Mouse (Mus musculus) forebrain, postnatal 0 days (tissue): ENCODE measurements around the gene Krt24. TPM values are rescaled to one million over a fixed set of nuclear protein-coding genes. Genes with fewer than 3 reads are reported as not detected.
A peak's percentile ranks its signal among the peaks of the same experiment; 100 is the strongest.

Experiments
- ATAC-seq: fragments of 200-750 bp; cut with Nextera tagmentation; 2 replicates; pipeline ENCODE4 v1.8.0; 2017; ENCODE audit warnings: mild to moderate bottlenecking, moderate library complexity
- DNase-seq: peaks from one replicate; pipeline ENCODE4 v3.0.0-alpha.2; 2015
- H3K27ac ChIP-seq: fragments of 300-500 bp; sonication (generic); 2 replicates; pipeline ENCODE4 v1.5.1; 2014; ENCODE audit warnings: low read depth, mild to moderate bottlenecking, antibody characterized with exemption, low read length, moderate library complexity, mixed read lengths
- H3K27me3 ChIP-seq: fragments of 300-500 bp; sonication (generic); 2 replicates; pipeline ENCODE4 v1.6.1; 2014; ENCODE audit warnings: mild to moderate bottlenecking, low read length, mixed read lengths; ENCODE audit not compliant: insufficient read depth
- H3K36me3 ChIP-seq: fragments of 300-500 bp; sonication (generic); 2 replicates; pipeline ENCODE4 v1.6.1; 2014; ENCODE audit warnings: mild to moderate bottlenecking, moderate library complexity; ENCODE audit not compliant: insufficient read depth
- H3K4me1 ChIP-seq: fragments of 300-500 bp; sonication (generic); 2 replicates; pipeline ENCODE4 v1.6.1; 2014; ENCODE audit warnings: antibody characterized with exemption; ENCODE audit not compliant: insufficient read depth
- H3K4me2 ChIP-seq: fragments of 300-500 bp; sonication (generic); 2 replicates; pipeline ENCODE4 v1.6.1; 2014; ENCODE audit warnings: low read depth, mild to moderate bottlenecking, moderate library complexity
- H3K4me3 ChIP-seq: fragments of 300-500 bp; sonication (generic); 2 replicates; pipeline ENCODE4 v1.5.1; 2014; ENCODE audit warnings: low read depth, low read length, mixed read lengths
- H3K9ac ChIP-seq: fragments of 300-500 bp; sonication (generic); 2 replicates; pipeline ENCODE4 v1.6.1; 2014; ENCODE audit warnings: mild to moderate bottlenecking
- H3K9me3 ChIP-seq: fragments of 300-500 bp; sonication (generic); 2 replicates; pipeline ENCODE4 v1.6.1; 2016; ENCODE audit warnings: low read length
- CTCF ChIP-seq: sonication (generic); IDR thresholded peaks from 2 replicates; pipeline ENCODE4 v1.5.1; 2016; ENCODE audit warnings: antibody characterized with exemption, control low read depth, low read depth
- WGBS: fragments of 180-500 bp; shearing (Covaris S2); extraction: QIAGEN DNeasy Blood & Tissue Kit; methylation state at CpG from one replicate; pipeline ENCODE4 v1.1.7; 2014; 5-methylcytosine and 5-hydroxymethylcytosine counted together
- polyA plus RNA-seq: library from polyadenylated mRNA; unstranded; fragments of >200 nt; fragmentation: Nextera tagmentation; extraction: Ambion mirVana; gene quantifications from 2 replicates; pipeline ENCODE4 v1.2.1, GENCODE M21; 2015
- total RNA-seq: library from RNA; depleted of rRNA; stranded (reverse); fragments of >200 nt; gene quantifications from 2 replicates; pipeline ENCODE4 v1.2.3, GENCODE M21; 2014; rRNA removed

Krt24 gene
- total and polyA plus RNA-seq, 2 experiments from 2014 or later = 0.08 TPM; not detected in 1

- WGBS = 6% methylated on average over 17 of the region's 17 CpGs
- H3K4me2 ChIP-seq = peak within 1 kb of the TSS; percentile 54
- ATAC-seq (peak; percentile 40; the same call in 1 of the 2 replicates), DNase-seq (peak; percentile 43)
- H3K9ac ChIP-seq = peak within 1 kb of the TSS; percentile 53
- peak within 1 kb of the TSS; percentile 57 for H3K27ac ChIP-seq
- H3K36me3 ChIP-seq = no peaks in the 10 kb centered on the region
- H3K9me3 ChIP-seq = no peaks in the 10 kb centered on the region
- H3K4me1 ChIP-seq = no peaks in the 10 kb centered on the region
- no peak for TF ChIP-seq CTCF
- H3K4me3 ChIP-seq = peak within 1 kb of the TSS; percentile 39
- no peaks in the 10 kb centered on the region for H3K27me3 ChIP-seq
These were observed 41.2 kb downstream of the Krt24 start, which contains the start of gene Krt222 for GRCm38 (mm10) chr11:99243820-99244374. Gene Krt222 (minus strand): TSS chr11:99244085.

- H3K4me2 ChIP-seq = peak overlapping the region; percentile 54
- WGBS = 53% methylated on average over 3 of the region's 3 CpGs
- H3K9ac ChIP-seq = peak overlapping the region; percentile 53
- ATAC-seq (no peak), DNase-seq (no peak)
- no peaks in the 10 kb centered on the region for H3K36me3 ChIP-seq
- H3K9me3 ChIP-seq = no peaks in the 10 kb centered on the region
- no peak for TF ChIP-seq CTCF
- H3K4me1 ChIP-seq = no peaks in the 10 kb centered on the region
- H3K27ac ChIP-seq = peak overlapping the region; percentile 57
- no peaks in the 10 kb centered on the region for H3K27me3 ChIP-seq
- H3K4me3 ChIP-seq = peak overlapping the region; percentile 39
These were observed 41.8 kb downstream of the Krt24 start for GRCm38 (mm10) chr11:99243200-99243819.

GRCm38 (mm10) chr11:99242056-99242455 lies 43.0 kb downstream of the Krt24 start:
- ATAC-seq (no peak), DNase-seq (no peak)
- H3K27me3 ChIP-seq = no peaks in the 10 kb centered on the region
- H3K36me3 ChIP-seq = no peaks in the 10 kb centered on the region
- no peak for TF ChIP-seq CTCF
- no peak overlapping the region for H3K4me2 ChIP-seq
- no peaks in the 10 kb centered on the region for H3K4me1 ChIP-seq
- 79% methylated on average over 5 of the region's 5 CpGs for WGBS
- H3K9ac ChIP-seq = no peak overlapping the region
- H3K27ac ChIP-seq = no peak overlapping the region
- H3K9me3 ChIP-seq = no peaks in the 10 kb centered on the region
- H3K4me3 ChIP-seq = no peak overlapping the region

- Histone ChIP-seq H3K27ac (no peak overlapping the region), H3K4me1 (no peaks in the 10 kb centered on the region), H3K9ac (no peak overlapping the region), H3K9me3 (no peaks in the 10 kb centered on the region), H3K4me3 (no peak overlapping the region), H3K27me3 (no peaks in the 10 kb centered on the region), H3K36me3 (no peaks in the 10 kb centered on the region), H3K4me2 (no peak overlapping the region)
- TF ChIP-seq CTCF = no peak
- WGBS = 74% methylated on average over 14 of the region's 14 CpGs
- ATAC-seq = no peak
- no peak for DNase-seq
These were observed 46.6 kb downstream of the Krt24 start for GRCm38 (mm10) chr11:99238468-99238867.

- no peaks in the 10 kb centered on the region for H3K9me3 ChIP-seq
- peaks cover 11% of the 10 kb centered on the region for H3K36me3 ChIP-seq
- H3K27me3 ChIP-seq = no peaks in the 10 kb centered on the region
- H3K27ac ChIP-seq = peak overlapping the region; percentile 99
- H3K4me1 ChIP-seq = peaks cover 6% of the 10 kb centered on the region; the same call in 1 of the 2 replicates
- no peak for TF ChIP-seq CTCF
- no peak for DNase-seq
- peak overlapping the region; percentile 76 for H3K4me2 ChIP-seq
- peak overlapping the region; percentile 100 for H3K9ac ChIP-seq
- peak overlapping the region; percentile 67 for H3K4me3 ChIP-seq
- no peak for ATAC-seq
- WGBS = 18% methylated on average over 15 of the region's 15 CpGs
These were observed 53.8 kb downstream of the Krt24 start for GRCm38 (mm10) chr11:99231049-99231816.

GRCm38 (mm10) chr11:99230261-99231048 lies 54.6 kb downstream of the Krt24 start, which contains the start of gene Smarce1:
Gene Smarce1 (minus strand): TSS chr11:99231017.
- ATAC-seq = peak; percentile 93
- H3K36me3 ChIP-seq = peaks cover 13% of the 10 kb centered on the region
- peak within 1 kb of the TSS; percentile 76 for H3K4me2 ChIP-seq
- peaks cover 6% of the 10 kb centered on the region; the same call in 1 of the 2 replicates for H3K4me1 ChIP-seq
- no peaks in the 10 kb centered on the region for H3K27me3 ChIP-seq
- peak within 1 kb of the TSS; percentile 67 for H3K4me3 ChIP-seq
- no peak for TF ChIP-seq CTCF
- WGBS = under 1% methylated on average over 85 of the region's 87 CpGs
- DNase-seq = peak; percentile 91
- peak within 1 kb of the TSS; percentile 100 for H3K9ac ChIP-seq
- H3K9me3 ChIP-seq = no peaks in the 10 kb centered on the region
- peak within 1 kb of the TSS; percentile 99 for H3K27ac ChIP-seq

Other genes with a start within 250 kb of the Krt24 start
- 99.0 and 102 TPM in 2 replicates for gene Igfbp4, start 244.0 kb downstream of the Krt24 start, total RNA-seq
- gene Igfbp4, start 244.0 kb downstream of the Krt24 start, polyA plus RNA-seq = 128 and 142 TPM in 2 replicates
- gene Tns4, start 196.0 kb downstream of the Krt24 start, total RNA-seq = 0.48 TPM in 1 of 2 replicates, not detected in the other
- gene Tns4, start 196.0 kb downstream of the Krt24 start, polyA plus RNA-seq = 0.29 TPM in 1 of 2 replicates, not detected in the other
- 0.38 TPM in 1 of 2 replicates, not detected in the other for gene Ccr7, start 130.2 kb downstream of the Krt24 start, total RNA-seq
- gene Ccr7, start 130.2 kb downstream of the Krt24 start, polyA plus RNA-seq = 0.06 and 0.17 TPM in 2 replicates
- 116 and 156 TPM in 2 replicates for gene Smarce1, start 54.2 kb downstream of the Krt24 start, total RNA-seq
- gene Smarce1, start 54.2 kb downstream of the Krt24 start, polyA plus RNA-seq = 227 and 228 TPM in 2 replicates
- 6.5 and 7.4 TPM in 2 replicates for gene Krt222, start 41.2 kb downstream of the Krt24 start, total RNA-seq
- 4.8 and 8.7 TPM in 2 replicates for gene Krt222, start 41.2 kb downstream of the Krt24 start, polyA plus RNA-seq
- not detected in 2 replicates for gene Krt25, start 37.7 kb upstream of the Krt24 start, total RNA-seq
- 0.11 and 0.24 TPM in 2 replicates for gene Krt25, start 37.7 kb upstream of the Krt24 start, polyA plus RNA-seq
- 0.14 TPM in 1 of 2 replicates, not detected in the other for gene Krt26, start 52.7 kb upstream of the Krt24 start, total RNA-seq
- gene Krt26, start 52.7 kb upstream of the Krt24 start, polyA plus RNA-seq = 0.12 and 0.15 TPM in 2 replicates
- gene Krt27, start 65.8 kb upstream of the Krt24 start, total RNA-seq = 0.23 TPM in 1 of 2 replicates, not detected in the other
- gene Krt27, start 65.8 kb upstream of the Krt24 start, polyA plus RNA-seq = 0.10 TPM in 1 of 2 replicates, not detected in the other
- 0.15 and 0.19 TPM in 2 replicates for gene Krt28, start 89.6 kb upstream of the Krt24 start, total RNA-seq
- gene Krt28, start 89.6 kb upstream of the Krt24 start, polyA plus RNA-seq = 0.24 and 0.48 TPM in 2 replicates
- gene Krt10, start 104.1 kb upstream of the Krt24 start, total RNA-seq = 4.0 and 7.1 TPM in 2 replicates
- 36.3 and 43.3 TPM in 2 replicates for gene Krt10, start 104.1 kb upstream of the Krt24 start, polyA plus RNA-seq
- 0.14 and 1.6 TPM in 2 replicates for gene Krt12, start 137.0 kb upstream of the Krt24 start, total RNA-seq
- gene Krt12, start 137.0 kb upstream of the Krt24 start, polyA plus RNA-seq = 1.3 and 2.0 TPM in 2 replicates
- not detected in 2 replicates for gene Krt20, start 152.9 kb upstream of the Krt24 start, total RNA-seq
- 0.09 and 0.10 TPM in 2 replicates for gene Krt20, start 152.9 kb upstream of the Krt24 start, polyA plus RNA-seq
- gene Krt23, start 207.9 kb upstream of the Krt24 start, total RNA-seq = 0.08 TPM in 1 of 2 replicates, not detected in the other
- gene Krt23, start 207.9 kb upstream of the Krt24 start, polyA plus RNA-seq = 0.20 and 0.53 TPM in 2 replicates
- gene Krt39, start 236.1 kb upstream of the Krt24 start, total RNA-seq = not detected in 2 replicates
- not detected in 2 replicates for gene Krt39, start 236.1 kb upstream of the Krt24 start, polyA plus RNA-seq